Mouse (Mus musculus) gastrocnemius, postnatal 14 days (tissue): Measurements from ENCODE around the gene Lipc. TPM values are rescaled to one million over a fixed set of nuclear protein-coding genes. Genes with fewer than 3 reads are reported as not detected.

Experiments
- DNase-seq: peaks from one replicate; pipeline ENCODE4 v3.0.0; 2021; ENCODE audit warnings: mixed read lengths
- intact Hi-C: fragments of 180-260 bp; cut with DNase I; formaldehyde crosslinking; loops from one replicate; pipeline ENCODE4 v1.15.1; 2025; ENCODE audit warnings: low total_unique reads
- total RNA-seq, 2 experiments: library from RNA; stranded (reverse); gene quantifications; 2 replicates each; pipeline ENCODE4 v1.2.3; 2021

Gene Lipc
- total RNA-seq, 2 experiments from 2014 or later: not detected

GRCm38 (mm10) chr9:70921781-70922565 is 30.1 kb downstream of the Lipc start:
- peak; percentile 23 for DNase-seq
- intact Hi-C loops: loop anchor here (10.0 kb wide), 1 partner anchor 247 kb away; the partner anchor contains the start of gene Adam10

DNA sequence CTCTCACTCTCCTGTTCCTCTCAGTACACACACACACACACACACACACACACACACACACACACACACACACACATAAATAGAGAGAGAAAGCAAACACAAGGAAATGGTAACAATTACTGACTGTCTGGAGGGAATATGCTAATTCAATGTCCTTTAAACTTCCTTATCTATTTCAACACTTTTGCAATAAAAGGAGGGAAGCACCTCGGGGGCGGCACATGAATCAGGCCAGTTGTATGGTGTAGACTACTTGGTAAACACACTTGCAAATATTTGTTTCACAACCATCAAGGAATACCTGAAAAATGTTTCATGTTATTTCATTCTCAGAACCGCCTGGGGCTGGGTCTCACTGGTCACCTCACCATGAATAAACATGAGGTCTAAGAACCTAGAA is 30.9 kb downstream of the Lipc start:
- intact Hi-C loops: loop anchor here (10.0 kb wide), 1 partner anchor 246 kb away; the partner anchor contains the start of gene Adam10
- no peak for DNase-seq

DNA sequence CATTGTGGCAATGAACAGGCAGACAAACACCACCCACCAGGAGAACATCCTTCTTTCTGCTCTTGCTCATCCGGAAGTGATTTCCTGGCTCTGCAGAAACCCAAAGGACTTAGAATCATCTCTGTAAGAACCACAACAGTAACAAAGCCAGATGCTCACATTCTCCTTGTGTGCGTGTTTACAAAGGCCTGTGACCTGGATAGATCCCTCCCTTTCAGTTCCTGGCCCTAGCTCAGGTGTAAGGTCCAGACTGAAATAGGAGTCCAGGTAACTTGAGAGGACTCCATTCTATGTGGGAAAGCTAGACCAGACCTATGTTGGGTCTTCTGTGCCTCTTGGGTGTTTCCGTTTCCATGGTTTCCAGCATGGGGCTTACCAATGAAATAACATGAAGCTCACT is 32.8 kb downstream of the Lipc start:
- DNase-seq: no peak
- intact Hi-C loops: no loop called here

- intact Hi-C loops: no loop called here
- no peak for DNase-seq
Observed at GRCm38 (mm10) chr9:70916516-70916915, 35.5 kb downstream of the Lipc start.

- intact Hi-C loops: no loop called here
- no peak for DNase-seq
Observed at GRCm38 (mm10) chr9:70915356-70915685, 36.7 kb downstream of the Lipc start.

DNA sequence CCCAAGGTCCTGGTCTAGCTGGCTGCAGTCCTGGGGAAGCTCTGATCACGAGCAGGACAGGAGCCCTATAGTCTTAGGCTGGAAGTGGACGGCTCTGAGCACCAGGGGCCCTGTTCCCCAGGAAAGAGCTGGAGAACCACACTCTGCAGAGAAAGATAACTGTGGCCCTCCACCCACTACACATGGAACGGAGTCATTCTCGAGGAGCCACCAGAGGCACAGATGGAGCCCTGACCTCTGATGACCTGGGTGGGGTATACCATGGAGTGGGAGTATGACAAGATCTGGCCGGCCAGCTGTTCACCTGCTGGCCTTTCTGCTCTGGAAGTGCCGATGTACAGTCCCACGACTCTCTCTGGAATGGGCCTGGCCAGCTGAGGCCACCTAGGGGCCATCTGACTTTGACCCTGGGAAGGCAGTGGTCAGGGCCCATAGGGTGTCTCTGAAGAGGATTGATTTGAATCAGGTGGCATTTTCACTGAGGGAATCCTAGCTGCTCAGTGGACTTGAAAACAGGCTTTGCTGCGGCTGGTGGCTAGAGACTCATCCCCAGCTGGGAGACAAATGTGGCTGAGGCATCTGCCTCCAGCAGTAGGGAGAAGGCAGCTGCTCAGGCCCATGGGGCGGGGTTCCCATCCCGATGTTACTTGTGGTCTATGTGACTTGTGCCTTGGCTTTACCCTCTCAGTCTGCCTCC is 37.2 kb downstream of the Lipc start:
- intact Hi-C loops: no loop called here
- no peak for DNase-seq

DNA sequence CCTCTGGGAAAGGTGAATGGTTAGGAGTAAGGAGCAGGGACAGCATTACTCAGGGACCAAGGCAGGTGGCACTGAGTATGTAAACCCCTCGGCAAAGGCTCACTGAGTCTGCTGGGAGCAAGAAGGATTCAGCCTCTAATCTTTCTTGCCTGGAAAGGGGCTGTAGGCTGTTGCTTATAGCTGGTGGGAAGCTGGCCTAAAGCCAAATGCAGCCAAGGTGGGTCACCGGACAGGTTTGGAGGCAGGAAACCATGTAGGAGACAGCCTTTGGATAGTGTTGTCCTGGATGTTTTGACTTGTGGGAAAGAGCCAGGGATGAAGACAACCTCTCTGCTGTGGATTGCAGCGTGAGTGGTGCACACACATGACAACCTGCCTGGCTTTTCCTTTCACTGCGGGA is 40.9 kb downstream of the Lipc start:
- intact Hi-C loops: no loop called here

DNA sequence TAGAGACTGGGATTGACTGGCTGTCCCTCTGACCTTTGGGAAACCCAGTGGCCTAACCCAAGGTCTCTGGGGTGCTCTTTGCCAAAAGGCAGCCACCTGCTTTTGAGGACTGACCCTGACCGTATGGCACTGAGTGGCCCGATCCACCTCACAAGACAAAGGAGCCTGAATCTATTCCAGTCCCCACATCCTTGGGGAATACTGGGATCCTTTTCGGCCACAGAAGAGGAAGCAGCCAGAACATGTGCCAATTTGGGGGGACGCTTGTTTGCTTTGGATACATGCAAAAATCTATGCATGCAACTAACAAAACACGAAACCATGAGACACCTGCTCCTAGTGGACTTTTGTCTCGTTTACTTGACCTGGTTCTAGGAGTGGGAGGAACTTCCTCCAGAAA is 41.7 kb downstream of the Lipc start:
- DNase-seq: no peak
- intact Hi-C loops: no loop called here

More for the DNA sequence above, 40.9 kb downstream of the Lipc start:
- no peak for DNase-seq

- no peak for DNase-seq
- intact Hi-C loops: no loop called here
Observed at GRCm38 (mm10) chr9:70902821-70903730, 49.0 kb downstream of the Lipc start.

DNA sequence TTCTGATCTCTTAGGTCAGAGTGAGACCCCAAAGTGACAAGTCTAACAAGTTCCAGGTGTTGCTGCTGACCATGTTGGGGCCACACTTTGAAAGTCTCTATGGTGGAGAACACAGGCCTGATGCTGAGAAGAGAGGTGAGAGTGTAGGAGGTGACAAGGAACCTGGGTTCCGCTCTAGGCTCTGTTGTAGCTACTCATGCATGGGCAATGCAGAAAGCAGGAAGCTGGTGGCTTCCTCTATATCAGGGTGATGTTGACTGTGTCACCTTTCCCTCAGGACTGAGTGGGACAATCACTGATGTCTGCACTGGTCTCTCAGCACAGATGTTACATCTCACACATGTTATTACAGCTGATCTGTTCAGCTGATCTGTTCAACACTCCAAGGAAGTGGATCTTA is 57.8 kb downstream of the Lipc start:
- no peak for DNase-seq
- intact Hi-C loops: no loop called here

- no peak for DNase-seq
- intact Hi-C loops: no loop called here
Observed at GRCm38 (mm10) chr9:70893526-70893925, 58.5 kb downstream of the Lipc start.

DNA sequence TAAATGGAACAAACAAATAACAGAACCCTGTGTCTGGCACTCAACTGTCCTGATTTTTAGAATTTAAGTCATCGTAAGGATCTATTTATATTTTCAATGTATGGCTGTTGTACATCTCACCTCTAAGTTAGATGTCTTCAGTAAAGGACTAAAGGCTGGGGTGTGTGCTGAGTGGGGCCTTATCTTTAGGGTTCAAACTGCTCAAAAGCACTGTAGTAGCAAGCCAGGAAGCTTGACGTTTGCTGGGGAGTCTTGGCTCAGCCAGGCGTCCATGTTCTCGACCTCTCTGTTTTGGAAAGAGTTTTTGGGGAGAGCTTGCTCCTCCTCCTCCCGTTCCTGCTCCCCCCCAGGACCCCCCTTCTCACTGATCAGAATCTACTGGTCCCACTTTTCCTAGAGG is 59.4 kb downstream of the Lipc start:
- intact Hi-C loops: no loop called here
- DNase-seq: no peak

GRCm38 (mm10) chr9:70891431-70892133 is 60.4 kb downstream of the Lipc start:
- intact Hi-C loops: no loop called here
- DNase-seq: no peak

DNA sequence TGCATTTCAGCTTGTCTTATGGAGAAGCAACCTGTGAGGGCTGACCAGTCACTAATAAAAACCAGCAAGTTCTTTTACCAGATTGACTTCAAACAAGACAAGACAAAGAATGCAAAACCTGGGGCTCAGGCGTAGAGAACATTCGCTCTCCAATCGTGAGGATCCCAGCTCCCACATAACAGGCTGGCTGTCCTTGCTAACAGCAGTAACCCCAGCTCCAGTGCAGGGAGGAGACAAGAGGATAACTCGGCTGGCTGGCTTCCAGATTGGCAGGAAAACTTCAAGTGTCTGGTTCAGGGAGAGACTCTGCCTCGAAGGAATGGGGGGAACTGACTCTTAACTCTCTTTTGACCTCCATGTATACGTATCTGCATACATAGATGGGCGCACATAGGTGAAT is 61.3 kb downstream of the Lipc start:
- intact Hi-C loops: no loop called here
- no peak for DNase-seq

- intact Hi-C loops: no loop called here
Observed at GRCm38 (mm10) chr9:70888969-70889368, 63.1 kb downstream of the Lipc start.

GRCm38 (mm10) chr9:70888556-70888955 is 63.5 kb downstream of the Lipc start:
- no peak for DNase-seq
- intact Hi-C loops: no loop called here

More at GRCm38 (mm10) chr9:70888969-70889368, 63.1 kb downstream of the Lipc start:
- DNase-seq: no peak

- intact Hi-C loops: no loop called here
- DNase-seq: no peak
Observed at GRCm38 (mm10) chr9:70881982-70882381, 70.0 kb downstream of the Lipc start.

- no peak for DNase-seq
- intact Hi-C loops: no loop called here
Observed at GRCm38 (mm10) chr9:70878823-70879222, 73.2 kb downstream of the Lipc start.

GRCm38 (mm10) chr9:70878157-70878556 is 73.9 kb downstream of the Lipc start:
- no peak for DNase-seq
- intact Hi-C loops: no loop called here
